Mouse (Mus musculus): ENCODE measurements around the gene Mlst8.

GRCm38 (mm10) chr17:24446590-24446989, 32.3 kb downstream of the Mlst8 start:
- TF ChIP-seq POLR2A (IDR thresholded peaks at IDR 0.05; ENCODE audit: low read depth, low read length) (no peak), CTCF (IDR thresholded peaks at IDR 0.05; ENCODE audit: extremely low read depth, insufficient read depth, insufficient read length, insufficient replicate concordance) (no peak)

All from spleen, adult 2 months (tissue).